Mouse (Mus musculus): ENCODE data around the gene St5.

Gene St5

DNA sequence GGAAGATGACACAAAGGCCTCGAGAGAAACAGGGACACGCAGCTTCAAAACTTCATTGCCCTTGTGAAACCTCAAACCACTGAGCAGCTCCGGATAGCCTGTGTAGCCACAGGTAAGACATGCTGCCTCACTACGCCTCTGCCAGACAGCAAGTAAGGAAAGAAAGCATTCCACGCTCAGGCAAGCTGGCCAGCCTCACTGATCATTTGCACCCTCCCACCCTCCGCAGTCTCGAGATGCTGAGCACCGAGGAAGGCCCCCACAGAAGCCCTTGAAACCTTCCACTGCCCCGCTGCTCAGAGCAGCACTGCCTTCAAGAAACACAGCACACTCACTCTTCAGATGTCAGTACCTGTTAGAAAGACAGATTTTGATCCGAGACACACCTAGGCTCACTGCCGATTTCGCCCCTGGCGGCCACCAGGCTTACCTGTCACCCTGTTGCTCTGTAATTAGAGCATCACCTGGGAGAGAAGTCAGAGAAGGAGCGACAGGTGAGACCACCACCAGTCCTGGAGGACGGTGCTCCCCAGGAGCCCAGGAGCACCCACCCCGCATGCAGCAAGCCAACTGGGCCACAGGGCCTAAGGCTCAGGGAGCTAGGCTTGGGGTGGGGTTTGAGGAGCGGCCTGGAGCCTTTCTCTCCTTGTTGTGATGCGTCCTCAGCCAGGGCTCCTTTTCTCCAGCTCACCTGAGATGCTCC, 210.6 kb downstream of the St5 start:
- DNase-seq (ENCODE audit: low read depth, low spot score) = no peak

DNA sequence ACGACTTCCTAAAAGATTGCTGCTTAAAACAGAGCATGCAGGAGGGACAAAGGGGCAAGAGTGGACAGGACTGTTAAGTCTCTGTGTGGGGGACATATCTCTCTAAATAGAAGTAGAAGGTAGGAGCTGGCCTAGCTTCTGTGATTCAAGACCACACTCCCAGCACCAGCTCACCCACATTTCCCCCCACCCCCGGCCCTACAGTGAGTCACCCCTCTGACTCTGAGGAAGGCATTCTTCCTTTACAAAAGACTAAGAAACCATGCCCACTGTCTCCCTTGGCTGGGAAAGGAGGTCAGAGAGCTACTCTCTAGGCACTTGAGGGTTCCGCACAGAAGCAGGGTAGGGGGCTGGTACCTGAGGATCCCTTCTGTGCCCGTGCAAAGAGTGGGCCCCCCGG, 219.2 kb downstream of the St5 start:
- DNase-seq (ENCODE audit: low read depth, low spot score) = no peak

DNA sequence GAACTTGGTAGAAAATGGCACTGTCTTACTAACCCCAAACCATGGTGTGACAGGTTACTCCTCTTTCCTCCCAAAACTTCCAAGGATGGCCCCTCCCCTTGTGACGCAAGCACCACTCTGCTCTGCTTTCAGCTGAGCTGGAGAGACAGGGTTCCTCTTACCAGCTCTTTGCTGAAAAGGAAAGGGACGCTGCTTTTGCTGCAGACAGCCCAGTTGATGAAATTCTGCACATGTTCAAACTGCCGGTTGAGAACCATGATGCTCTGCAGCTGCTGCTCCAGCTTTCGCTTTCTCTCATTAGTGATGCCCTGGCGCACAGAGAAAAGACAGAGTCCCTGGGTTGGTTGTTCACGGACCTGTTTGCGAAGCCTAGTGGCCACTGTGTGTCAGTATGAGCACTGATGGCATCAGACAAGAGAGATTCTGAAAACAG, 222.6 kb downstream of the St5 start:
- no peak for DNase-seq (ENCODE audit: low read depth, low spot score)

DNA sequence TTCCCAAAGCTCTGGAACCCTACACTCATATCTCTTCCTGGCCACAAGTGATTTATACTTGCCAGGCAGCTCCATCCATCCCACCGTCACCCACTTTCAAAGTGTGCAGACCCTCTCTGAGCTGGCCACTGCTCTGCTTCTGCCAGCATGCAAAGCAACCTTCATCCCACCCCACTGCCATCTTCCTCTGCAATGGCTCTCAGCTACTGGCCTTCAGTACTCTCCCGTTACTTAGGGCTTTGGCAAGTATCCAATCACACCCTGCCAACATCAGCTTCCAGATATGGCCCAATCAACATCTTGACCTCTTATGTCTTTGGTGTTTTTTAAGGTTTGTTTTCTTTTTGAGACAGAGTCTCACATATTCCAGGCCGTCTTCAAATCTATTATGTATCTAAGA, 225.5 kb downstream of the St5 start:
- no peak for DNase-seq (ENCODE audit: low read depth, low spot score)

All from embryo, embryonic 11.5 days (tissue).